Mouse (Mus musculus): Measurements from ENCODE around the gene Slc8a1.

The Slc8a1 gene

GRCm38 (mm10) chr17:81738311-81738755, at the start of gene Slc8a1:
TSS of gene Slc8a1 (minus strand) at chr17:81738377.
- CTCF ChIA-PET, result no interaction called here

DNA sequence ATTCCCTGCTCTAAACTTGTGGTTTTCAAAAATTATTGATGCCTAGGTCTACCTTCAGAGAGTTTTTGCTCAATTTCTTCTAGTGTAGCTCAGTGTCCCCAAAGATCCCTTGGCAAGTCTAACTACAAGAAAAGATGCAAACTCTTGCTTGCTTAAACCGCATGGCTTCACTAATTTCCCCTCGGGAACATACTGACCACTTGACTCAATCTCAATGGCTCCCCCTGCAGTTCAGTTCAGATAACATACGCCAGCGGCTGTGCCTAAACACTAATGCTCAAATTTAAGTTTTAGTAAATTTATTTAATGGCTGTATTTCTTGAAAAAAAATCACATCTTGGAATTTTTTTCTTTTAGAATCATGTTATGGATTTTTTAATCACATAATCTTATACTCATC, 49.2 kb upstream of the Slc8a1 start:
- CTCF ChIA-PET, result no interaction called here

GRCm38 (mm10) chr17:81782326-81782725, 44.1 kb upstream of the Slc8a1 start:
- CTCF ChIA-PET, result no interaction called here

DNA sequence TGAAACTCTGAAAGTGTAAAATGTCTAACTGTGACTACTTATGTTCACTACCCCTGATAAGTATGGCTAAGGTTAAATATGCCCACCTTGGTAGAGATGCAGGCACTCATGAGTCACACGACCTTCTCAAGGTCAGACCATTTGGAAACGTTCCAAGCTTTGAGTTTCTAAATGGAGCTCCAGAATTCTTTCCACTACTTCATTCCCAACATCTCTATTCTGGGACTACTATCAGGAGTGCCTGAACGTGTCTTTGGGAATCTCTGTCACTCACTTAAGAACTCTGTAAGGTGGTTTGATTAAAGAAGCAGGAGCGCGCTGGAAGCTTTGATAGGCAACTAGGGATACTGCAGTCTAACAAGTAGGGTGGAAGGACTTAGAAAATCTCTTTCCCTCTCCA, 43.3 kb upstream of the Slc8a1 start:
- CTCF ChIA-PET, result no interaction called here

DNA sequence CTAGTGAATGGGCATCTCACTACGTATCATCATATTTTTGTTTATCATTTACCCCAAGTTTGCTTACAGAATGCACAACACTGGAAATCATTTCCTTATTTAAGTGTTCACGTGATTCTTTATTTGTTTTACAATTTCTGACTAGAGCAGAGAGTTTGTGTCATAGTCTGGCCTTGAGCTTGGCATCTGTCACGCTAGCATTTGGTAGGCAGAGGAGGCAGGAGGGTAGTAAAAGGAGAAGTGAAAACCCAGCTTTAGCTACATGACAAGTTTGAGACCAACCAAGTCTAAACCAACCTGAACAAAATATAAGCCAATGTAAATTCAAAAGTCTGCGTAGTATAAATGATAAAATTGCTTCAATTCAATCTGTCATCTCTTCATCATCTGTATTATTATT, 41.7 kb upstream of the Slc8a1 start:
- CTCF ChIA-PET, result no interaction called here

GRCm38 (mm10) chr17:81750664-81751063, 12.5 kb upstream of the Slc8a1 start:
- CTCF ChIA-PET, result no interaction called here

DNA sequence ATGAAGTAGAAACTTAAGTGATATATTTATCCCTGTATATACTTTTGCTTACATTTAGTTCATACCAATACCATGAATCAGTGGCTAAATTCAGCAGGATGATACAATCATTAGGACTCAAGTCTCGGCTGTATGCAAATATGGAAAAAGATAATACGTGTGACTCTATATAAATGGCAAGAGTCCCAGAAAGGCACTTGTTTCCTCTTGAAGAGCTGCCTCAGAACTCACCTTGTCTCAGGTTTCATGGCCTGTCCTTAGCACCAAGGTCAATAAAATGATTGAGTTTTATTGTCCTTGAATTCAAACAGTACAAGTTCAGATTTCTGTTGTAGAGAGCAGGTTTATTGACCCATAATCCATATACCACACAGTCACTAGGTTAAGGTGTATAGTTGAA, 4.9 kb upstream of the Slc8a1 start:
- CTCF ChIA-PET, result no interaction called here

GRCm38 (mm10) chr17:81740576-81740975, 2.4 kb upstream of the Slc8a1 start:
- CTCF ChIA-PET, result no interaction called here

DNA sequence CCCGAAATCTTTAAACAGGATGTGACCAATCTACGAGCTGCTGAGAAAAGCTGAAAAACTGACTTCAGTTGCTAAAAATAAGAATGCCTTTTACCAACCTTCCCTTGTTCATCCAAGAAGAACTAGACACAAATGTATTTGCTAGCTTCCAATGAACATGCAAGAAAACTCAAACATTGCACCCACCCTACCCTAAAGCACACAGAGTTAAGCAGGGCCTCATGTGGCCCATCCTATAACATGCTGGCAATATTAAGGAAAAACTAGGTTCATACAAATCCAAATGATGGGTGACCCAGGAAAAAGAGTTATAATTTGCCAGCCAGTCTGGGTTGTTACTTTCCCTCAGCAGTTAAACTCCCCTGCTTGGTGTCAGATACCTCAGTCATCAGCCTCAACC, 398 bp downstream of the Slc8a1 start:
- CTCF ChIA-PET, result no interaction called here

GRCm38 (mm10) chr17:81737309-81737708, 868 bp downstream of the Slc8a1 start:
- CTCF ChIA-PET, result no interaction called here

GRCm38 (mm10) chr17:81735583-81735982, 2.6 kb downstream of the Slc8a1 start:
- CTCF ChIA-PET, result no interaction called here

DNA sequence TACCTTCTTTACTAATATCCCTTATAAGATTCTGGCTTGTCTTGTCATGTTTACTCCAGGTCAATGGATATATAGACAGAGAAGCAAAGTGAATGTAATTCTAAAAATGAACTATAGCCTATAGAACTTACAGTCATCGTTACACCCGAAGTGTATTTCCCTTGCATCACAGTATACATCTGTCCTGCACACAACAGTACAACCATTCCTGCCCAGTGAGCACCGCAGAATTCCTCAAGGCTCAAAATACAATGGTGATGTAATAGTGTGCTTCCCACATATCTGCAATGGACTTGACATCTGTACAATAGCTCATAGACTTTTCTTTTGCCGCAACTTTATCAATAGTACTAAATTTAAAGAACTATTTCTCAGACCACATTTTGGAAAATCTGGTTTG, 8.3 kb downstream of the Slc8a1 start:
- CTCF ChIA-PET, result no interaction called here

DNA sequence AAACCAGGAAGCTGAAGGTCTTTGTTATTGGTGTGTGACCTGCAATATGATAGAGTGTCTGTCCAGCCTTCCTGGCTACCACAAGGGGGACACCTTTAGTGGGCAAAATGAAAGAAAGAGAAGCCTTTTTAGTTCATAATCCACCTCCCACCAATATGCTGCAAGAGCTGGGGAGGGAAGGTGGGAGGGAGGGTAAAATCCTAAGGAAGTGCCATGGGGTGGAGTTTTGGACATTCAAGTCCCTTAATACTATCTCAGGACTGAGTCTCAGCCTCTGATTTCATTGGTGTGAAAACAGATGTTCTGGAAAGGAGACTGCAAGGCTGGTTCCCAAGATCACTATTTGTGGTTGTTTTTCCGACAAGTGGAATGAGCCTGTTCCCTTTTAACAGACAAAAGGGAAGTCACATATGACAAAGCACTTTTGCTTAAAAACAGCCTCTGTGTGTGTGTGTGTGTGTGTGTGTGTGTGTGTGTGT, 25.9 kb downstream of the Slc8a1 start:
- CTCF ChIA-PET, result interaction anchor here (0.5 kb wide), 1 partner anchor 36 kb away, joined by 3 read pairs; no protein-coding TSS in a partner anchor

GRCm38 (mm10) chr17:81704761-81705160, 33.4 kb downstream of the Slc8a1 start:
- CTCF ChIA-PET, result no interaction called here

DNA sequence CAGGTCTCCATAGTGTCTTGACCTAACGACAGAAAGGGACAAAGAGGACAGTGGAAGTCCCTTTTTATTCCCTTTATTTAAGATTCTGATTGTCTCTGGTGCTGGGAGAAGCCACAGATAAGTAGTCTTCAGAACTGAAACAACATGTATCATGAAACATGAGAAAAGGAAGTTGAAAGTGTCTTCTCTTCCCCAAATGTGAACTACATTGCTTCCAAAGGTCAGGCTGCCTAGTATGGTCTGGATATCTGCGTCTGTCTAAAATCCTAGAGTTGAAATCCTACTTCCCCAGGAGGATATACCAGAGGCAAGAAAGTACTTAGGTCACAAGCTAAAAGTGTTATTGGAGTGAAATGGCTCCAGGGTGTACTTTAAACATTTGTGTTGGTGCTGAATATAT, 34.9 kb downstream of the Slc8a1 start:
- CTCF ChIA-PET, result no interaction called here

GRCm38 (mm10) chr17:81701701-81702100, 36.5 kb downstream of the Slc8a1 start:
- CTCF ChIA-PET, result no interaction called here

DNA sequence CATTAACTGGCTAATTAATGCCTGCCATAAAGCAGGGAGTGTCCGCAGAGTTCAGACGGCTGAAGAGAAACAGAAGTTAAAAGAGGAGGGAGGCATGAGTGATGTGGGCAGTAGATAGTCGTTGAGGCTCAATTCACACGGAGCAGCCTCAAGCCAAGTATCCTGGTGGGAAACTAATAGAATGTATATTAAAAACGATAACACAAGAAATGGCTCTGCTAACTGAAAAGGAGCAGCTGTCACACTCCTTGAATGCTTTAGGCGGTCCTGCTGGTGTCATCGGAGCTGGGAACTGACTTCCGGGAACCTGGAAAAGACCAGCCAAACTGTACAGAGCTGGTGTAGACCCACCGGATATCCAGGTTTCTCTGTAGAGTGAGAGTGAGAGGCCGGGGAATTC, 39.4 kb downstream of the Slc8a1 start:
- CTCF ChIA-PET, result no interaction called here

DNA sequence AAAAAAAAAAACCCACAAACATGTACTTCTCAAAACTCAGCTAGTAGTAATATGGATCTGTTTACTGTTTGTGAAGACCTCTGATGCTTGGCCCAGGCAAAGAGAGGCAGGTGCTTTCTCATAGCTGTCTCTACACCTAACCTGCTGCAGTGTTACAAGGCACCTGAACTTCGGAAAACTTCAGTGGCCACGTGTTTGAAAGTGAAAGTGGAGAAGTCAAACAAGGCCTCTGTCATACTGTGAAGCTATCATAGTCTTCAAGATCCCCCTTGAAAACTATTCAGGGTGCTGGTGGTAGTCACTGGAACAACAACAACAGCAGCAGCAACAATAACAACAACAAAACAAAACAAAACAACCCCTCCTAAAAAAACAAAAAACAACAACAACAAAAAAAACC, 40.5 kb downstream of the Slc8a1 start:
- CTCF ChIA-PET, result no interaction called here

- CTCF ChIA-PET, result no interaction called here
These were observed 43.2 kb downstream of the Slc8a1 start for GRCm38 (mm10) chr17:81694977-81695376.

- CTCF ChIA-PET, result no interaction called here
These were observed 58.6 kb downstream of the Slc8a1 start for GRCm38 (mm10) chr17:81679616-81680015.

DNA sequence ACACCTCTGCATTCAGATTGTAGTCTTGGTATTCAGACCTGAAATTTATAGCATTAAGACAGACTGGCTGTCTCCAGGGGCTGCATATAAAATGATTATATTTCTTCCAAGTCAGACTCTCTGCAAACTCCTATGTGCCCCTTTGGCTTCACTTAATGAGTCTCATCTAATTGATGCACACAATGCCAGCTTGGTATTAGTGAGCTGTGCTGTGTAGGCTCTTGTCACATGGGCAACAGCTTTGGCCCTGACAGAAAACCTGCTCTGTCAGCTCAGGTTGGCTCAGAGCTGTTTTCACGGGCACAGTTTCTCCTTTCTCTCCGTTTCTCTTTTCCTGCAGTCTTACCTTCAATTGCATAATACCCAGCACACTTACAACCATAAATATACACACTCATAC, 60.7 kb downstream of the Slc8a1 start:
- CTCF ChIA-PET, result no interaction called here

- CTCF ChIA-PET, result interaction anchor here (0.7 to 0.9 kb wide), 2 partner anchors 36 to 652 kb away, joined by 3 to 9 read pairs; no protein-coding TSS in a partner anchor
These were observed 62.0 kb downstream of the Slc8a1 start for GRCm38 (mm10) chr17:81676203-81676602.

DNA sequence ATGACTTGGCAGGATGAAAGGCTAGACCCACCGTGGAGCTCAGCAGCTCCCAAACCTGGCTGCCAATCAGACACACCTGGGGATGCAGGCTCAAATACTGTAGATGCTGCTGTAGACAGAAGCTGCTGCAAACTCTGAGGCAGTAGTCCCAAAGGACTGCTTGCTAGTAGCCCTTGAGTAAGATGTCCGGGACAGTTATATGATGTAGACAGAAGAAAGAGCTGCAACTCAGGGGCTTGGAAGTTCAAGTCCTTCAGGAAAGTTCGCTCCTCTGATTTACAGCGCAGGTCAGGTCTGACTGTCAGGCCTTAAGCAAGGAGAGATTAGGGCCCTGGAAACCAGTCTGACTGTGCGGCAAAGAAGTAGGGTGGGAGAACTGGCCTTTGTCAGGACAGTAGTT, 66.9 kb downstream of the Slc8a1 start:
- CTCF ChIA-PET, result no interaction called here

DNA sequence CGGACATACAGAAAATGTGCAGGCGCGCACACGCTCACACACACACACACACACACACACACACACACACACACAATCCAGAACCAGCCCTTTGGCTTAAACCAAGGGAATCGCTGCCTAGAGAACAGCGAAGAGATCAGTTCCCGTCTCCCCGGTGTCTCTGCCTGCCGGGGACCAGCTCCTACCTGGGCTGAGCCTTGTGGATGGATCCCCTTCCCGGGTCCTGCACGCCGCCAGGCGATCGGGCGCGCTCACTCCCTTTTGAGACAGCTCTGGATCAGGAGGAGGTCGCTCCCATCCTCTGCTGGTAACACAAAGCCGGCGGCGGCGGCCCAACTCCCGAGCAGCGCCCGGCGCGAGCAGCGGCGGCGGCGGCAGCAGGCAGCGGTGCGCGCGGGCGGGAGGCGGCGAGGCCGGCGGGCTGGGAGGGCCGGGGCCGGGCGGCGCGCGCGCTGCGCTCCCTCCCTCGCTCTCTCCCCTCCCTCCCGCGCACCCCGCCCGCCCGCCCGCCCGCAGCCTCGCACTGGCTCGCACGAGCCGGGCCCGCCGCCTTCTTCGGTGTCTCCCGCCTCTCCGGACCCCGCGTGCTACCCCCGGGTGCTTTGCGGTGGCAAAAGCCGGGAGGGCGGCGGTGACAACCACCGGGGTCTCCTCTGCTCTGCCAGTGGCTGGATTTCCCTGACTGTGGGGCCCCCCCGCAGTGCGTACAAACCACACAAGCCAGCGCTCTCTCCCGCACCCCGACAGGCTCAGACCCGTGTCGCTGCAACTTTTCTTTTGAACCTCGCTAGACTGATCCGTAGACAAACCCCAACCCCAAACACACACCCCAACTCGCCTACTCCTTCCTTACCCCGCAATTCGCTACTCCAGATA, 68.1 kb downstream of the Slc8a1 start:
- CTCF ChIA-PET, result no interaction called here

Data from spleen, embryonic (tissue).